Mouse (Mus musculus) thymus, adult 2 months (tissue): ENCODE measurements around the gene Eipr1.

Experiments used
- CTCF ChIP-seq: fragments of 200-500 bp; IDR thresholded peaks from 2 replicates; pipeline ENCODE4 v1.5.1; 2012; ENCODE audit warnings: mild to moderate bottlenecking, control low read depth, low read length, moderate library complexity, borderline replicate concordance; ENCODE audit not compliant: control insufficient read depth, poor library complexity, insufficient read depth; ENCODE audit errors: extremely low read depth
- POLR2A ChIP-seq: fragments of 200-500 bp; IDR thresholded peaks from 2 replicates; pipeline ENCODE4 v1.6.1; 2012; ENCODE audit warnings: mild to moderate bottlenecking, low read length, control low read depth, moderate library complexity; ENCODE audit not compliant: control insufficient read depth, poor library complexity, insufficient read depth; ENCODE audit errors: extremely low read depth

DNA sequence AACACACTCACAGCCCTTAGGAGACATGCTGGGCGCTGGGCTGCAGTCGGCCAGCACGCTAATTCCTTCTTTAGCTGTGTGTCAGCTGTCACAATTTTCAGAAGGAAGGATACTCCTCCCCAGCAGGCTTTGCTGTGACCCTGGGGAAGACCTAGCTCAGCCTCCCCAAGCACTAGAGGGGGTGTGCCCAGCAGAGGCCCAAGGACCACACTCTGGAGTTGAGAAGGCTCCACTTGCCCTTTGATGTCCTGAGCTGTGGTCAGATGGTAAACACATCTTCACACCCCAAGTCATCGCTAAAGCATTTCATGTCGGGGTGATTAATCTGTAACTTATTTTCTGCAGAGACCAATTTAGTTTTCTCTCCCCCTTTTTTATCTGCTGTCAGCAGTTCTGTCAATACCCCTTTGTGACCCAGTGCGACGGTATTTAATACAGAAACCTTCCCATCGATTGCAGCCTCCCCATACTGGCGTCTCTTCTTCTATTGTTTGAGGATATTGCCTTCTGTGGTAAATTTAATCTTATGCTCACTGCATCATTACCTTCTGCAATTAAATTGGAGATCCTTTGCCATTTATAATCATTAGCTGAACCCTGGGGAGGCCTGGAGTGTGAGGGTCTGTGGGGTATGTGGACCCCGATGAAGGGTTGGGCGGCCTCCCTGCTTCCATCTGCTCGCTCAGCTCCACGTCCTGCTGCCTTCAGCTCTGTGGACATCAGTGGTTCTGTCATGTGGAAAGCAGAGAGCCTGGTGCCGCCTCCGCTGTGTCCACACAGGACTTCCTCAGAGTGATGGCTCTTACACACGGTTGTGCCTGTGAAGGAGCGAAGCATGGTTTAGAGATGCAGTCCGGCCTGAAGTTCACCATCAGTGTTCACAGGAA lies 97.4 kb downstream of the Eipr1 start:
- TF ChIP-seq POLR2A (no peak), CTCF (no peak)
